Mouse (Mus musculus): ENCODE measurements around the gene Olfr1381.
"Not testable (repeated sequence)": the region's sequence is repeated elsewhere in the genome, so short reads cannot be mapped to it uniquely, and the experiment has no call there.

Olfr1381 gene

GRCm38 (mm10) chr11:49543149-49543548 lies at the start of gene Olfr1381:
Olfr1381 (plus strand) TSS chr11:49543449.
- DNase-seq (ENCODE audit: low spot score in 2 of 2) = not testable (repeated sequence)

- DNase-seq (ENCODE audit: low spot score in 2 of 2) = no peak
Measured at GRCm38 (mm10) chr11:49518086-49518485, 25.2 kb upstream of the Olfr1381 start.

DNA sequence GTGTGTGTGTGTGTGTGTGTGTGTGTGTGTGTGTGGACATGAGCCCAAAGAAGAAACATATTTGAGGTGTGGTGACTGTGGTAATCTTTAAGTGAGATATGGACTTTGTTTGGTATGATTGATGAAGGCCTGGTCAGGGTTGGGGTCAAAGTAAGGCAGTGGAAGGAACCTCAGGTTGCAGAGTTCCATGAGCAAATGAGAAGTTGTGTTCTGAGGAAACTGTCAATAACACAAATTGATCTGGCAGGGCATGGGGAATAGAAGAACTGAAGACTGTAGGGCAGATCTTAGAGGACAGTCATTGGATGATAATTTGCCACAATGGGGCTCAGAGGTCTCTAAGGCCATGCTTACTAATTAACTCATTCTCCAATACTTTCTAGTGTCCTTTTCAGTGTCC lies 23.9 kb upstream of the Olfr1381 start, which contains the start of gene Olfr1383:
Gene Olfr1383 (plus strand): TSS at position 301 of the 400 bp plus-strand sequence.
- no peak for DNase-seq (ENCODE audit: low spot score in 2 of 2)

DNA sequence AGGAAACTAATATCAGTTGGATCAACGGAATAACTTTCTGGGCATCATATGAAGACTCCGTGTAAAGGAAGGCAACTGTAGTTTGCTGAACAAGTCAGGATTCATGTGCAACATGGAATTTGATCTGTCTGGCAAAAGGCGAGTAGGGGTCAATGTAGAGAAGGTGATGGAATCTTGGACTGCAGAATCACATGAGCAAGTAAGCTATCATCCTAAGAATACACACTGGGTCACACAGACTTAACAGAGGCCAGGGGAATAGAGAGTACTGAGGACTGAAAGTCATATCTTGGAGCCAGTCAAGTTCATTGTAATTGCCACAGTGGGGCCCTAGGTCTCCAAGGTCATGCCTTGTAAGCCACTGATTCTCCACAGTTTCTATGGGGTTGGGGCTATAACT lies 15.3 kb upstream of the Olfr1381 start, which contains the start of gene Olfr1382:
Gene Olfr1382 (plus strand): TSS at position 301 of the 400 bp plus-strand sequence.
- DNase-seq (ENCODE audit: low spot score in 2 of 2) = no peak

GRCm38 (mm10) chr11:49532761-49533160 lies 10.5 kb upstream of the Olfr1381 start:
- DNase-seq (ENCODE audit: low spot score in 2 of 2) = no peak

DNA sequence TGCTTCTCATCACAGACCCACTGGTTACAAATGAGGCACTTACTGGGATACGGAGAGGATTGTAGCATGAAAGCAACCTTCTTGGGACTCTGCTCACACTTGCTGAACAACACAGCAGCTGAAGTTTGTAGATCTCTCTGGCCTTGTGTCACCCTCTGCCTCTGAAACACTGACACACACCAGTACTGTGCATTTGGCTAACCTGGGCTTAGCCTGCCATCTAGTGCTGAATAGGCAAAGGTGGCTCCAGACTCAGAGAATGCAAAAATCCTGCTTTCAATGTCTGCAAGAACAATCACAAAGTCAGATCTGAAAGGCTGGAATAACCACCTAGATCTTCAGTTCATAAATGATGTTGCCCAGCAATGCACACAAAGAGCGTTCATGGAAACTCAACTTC lies 6.6 kb upstream of the Olfr1381 start:
- DNase-seq (ENCODE audit: low spot score in 2 of 2) = not testable (repeated sequence)

DNA sequence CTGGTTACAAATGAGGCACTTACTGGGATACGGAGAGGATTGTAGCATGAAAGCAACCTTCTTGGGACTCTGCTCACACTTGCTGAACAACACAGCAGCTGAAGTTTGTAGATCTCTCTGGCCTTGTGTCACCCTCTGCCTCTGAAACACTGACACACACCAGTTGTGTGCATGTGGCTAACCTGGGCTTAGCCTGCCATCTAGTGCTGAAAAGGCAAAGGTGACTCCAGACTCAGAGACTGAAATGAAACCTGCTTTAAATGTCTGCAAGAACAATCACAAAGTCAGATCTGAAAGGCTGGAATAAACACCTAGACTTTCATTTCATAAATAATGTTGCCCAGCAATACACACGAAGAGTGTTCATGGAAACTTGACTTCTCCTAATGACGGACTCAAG lies 10.8 kb downstream of the Olfr1381 start:
- not testable (repeated sequence) for DNase-seq (ENCODE audit: low spot score in 2 of 2)

DNA sequence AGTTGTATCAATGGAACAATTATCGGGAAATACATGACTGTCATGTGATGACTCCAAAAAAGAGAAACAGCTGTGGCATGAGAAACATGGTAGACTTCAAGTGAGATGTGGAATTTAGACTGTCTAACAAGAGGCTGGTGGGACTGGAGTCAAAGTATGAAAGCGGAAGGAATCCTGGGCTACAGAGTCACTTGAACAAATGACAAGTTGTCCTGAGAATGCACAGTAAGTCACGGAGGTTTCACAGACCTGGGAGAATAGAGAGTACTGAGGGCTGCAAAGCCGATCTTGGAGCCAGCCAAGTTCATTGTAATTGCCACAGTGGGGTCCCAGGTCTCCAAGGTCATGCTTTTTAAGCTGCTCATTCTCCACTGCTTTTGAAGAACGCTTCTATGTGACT lies 13.3 kb downstream of the Olfr1381 start, which contains the start of gene Olfr1380:
Gene Olfr1380 (plus strand): TSS at position 301 of the 400 bp plus-strand sequence.
- DNase-seq (ENCODE audit: low spot score in 2 of 2) = not testable (repeated sequence)

- not testable (repeated sequence) for DNase-seq (ENCODE audit: low spot score in 2 of 2)
Measured at GRCm38 (mm10) chr11:49575054-49575453, 31.8 kb downstream of the Olfr1381 start.

- DNase-seq (ENCODE audit: low spot score in 2 of 2) = not testable (repeated sequence)
Measured at GRCm38 (mm10) chr11:49580452-49580851, 37.2 kb downstream of the Olfr1381 start.

DNA sequence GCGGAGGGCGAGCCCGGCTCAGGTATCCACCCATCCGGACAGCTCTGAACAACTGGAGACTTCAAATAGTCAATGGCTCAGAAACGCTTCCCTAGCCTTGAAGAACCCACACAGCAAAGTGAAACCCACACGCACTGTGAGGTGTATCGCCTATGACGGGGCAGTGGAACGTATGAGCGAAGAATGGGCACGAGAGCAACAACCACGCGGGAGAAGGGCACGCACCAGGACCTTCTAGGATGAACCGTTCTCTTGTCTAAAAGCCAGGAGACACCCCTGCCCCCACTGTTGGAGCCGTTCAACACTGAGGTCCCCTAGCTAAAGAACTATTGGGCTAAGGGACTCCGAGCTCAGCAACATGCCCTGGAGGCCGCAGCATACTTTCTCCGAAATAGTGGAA lies 47.0 kb downstream of the Olfr1381 start:
- DNase-seq (ENCODE audit: low spot score in 2 of 2) = no peak

DNA sequence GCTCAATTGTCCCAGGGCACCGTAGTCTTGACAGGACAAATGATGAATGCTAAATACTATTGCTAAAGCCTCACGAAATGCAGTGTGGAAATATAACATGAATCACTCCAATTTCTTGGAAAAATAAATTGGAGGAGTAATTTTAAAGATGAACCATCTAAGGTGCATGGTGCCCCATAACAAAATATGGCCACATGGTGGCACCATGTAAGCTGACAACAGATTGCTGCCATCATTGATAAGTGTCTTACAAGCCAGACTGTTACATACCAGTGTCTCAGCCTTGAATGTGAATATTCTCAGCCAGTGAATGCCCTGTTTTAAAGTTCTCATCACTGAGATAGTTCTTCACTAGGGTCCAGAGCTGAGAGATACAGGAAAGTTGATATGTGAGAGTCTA lies 53.9 kb downstream of the Olfr1381 start:
- not testable (repeated sequence) for DNase-seq (ENCODE audit: low spot score in 2 of 2)

Data from spleen, postnatal 14 days (tissue).